Mouse (Mus musculus) stomach, postnatal 0 days (tissue): ENCODE data around the gene Panx3.

ENCODE experiments used
- CTCF ChIP-seq: IDR thresholded peaks from 2 replicates; pipeline ENCODE4 v1.5.1; 2016; ENCODE audit warnings: antibody characterized with exemption, low read depth, mild to moderate bottlenecking, moderate library complexity
- EP300 ChIP-seq: optimal IDR thresholded peaks from 2 replicates; pipeline ENCODE3; 2016; ENCODE audit warnings: antibody characterized with exemption

- no peak for TF ChIP-seq CTCF
- no peak for TF ChIP-seq EP300
These were observed 43.9 kb downstream of the Panx3 start for GRCm38 (mm10) chr9:37625129-37625528.
